ENCODE assay signal across 17 mouse cellular contexts in genomic region chr7:45166950-45167401, GRCm38 (mm10). TPM values are rescaled to one million over a fixed set of nuclear protein-coding genes. Genes with fewer than 3 reads are reported as not detected.
DNase-seq lines count a peak whose midpoint lies in the region; ATAC-seq lines count a peak whose summit lies in the region.
"Had no signal": no experiment of that assay in that cellular context is flagged by ENCODE, and none has a peak within 500 bp of the region (broad histone marks: within the 10 kb centered on the region; RNA-seq: fewer than 3 reads in every experiment).

No protein-coding gene starts in this region.

- 19% methylated on average over 10 of the region's 10 CpGs for WGBS in forebrain, embryonic 14.5 days
- 17% methylated on average over 10 of the region's 10 CpGs for WGBS in liver, embryonic 12.5 days (ENCODE audit: insufficient replicate concordance)
- WGBS in heart, embryonic 11.5 days (ENCODE audit: insufficient replicate concordance) = 21% methylated on average over 10 of the region's 10 CpGs

- H3K27ac ChIP-seq in forebrain, embryonic 14.5 days (ENCODE audit: low read depth, low read length) = peak overlapping the region; percentile 23; the same call in 1 of the 2 replicates
- no peak overlapping the region for H3K27ac ChIP-seq in liver, embryonic 12.5 days
- no peak overlapping the region for H3K27ac ChIP-seq in heart, embryonic 11.5 days (ENCODE audit: low read depth, low read length)
- H3K27ac ChIP-seq: heart, embryonic 10.5 days; liver, embryonic 13.5 days; midbrain, embryonic 10.5 days had no signal

- peak overlapping the region; percentile 20; the same call in 1 of the 2 replicates for H3K4me2 ChIP-seq in forebrain, embryonic 14.5 days (ENCODE audit: low read length)
- H3K4me2 ChIP-seq in liver, embryonic 12.5 days = no peak overlapping the region
- no peak overlapping the region for H3K4me2 ChIP-seq in heart, embryonic 11.5 days
- H3K4me2 ChIP-seq: liver, embryonic 13.5 days had no signal

- peaks cover 68% of the 10 kb centered on the region for H3K27me3 ChIP-seq in forebrain, embryonic 14.5 days (replicated peaks; ENCODE audit: control insufficient read depth, insufficient read depth, low read length)
- H3K27me3 ChIP-seq in liver, embryonic 12.5 days (replicated peaks) = peaks cover 98% of the 10 kb centered on the region
- peaks cover 78% of the 10 kb centered on the region for H3K27me3 ChIP-seq in heart, embryonic 11.5 days (ENCODE audit: control insufficient read depth, insufficient read depth, low read length)

- no peaks in the 10 kb centered on the region for H3K9me3 ChIP-seq in forebrain, embryonic 14.5 days (replicated peaks; ENCODE audit: control insufficient read depth, low read length)
- H3K9me3 ChIP-seq in liver, embryonic 12.5 days (replicated peaks) = peaks cover 26% of the 10 kb centered on the region
- H3K9me3 ChIP-seq in heart, embryonic 11.5 days (replicated peaks; ENCODE audit: control insufficient read depth, low read length) = peaks cover 25% of the 10 kb centered on the region

- peak; percentile 59 for DNase-seq in cerebellum, adult 11 months
- DNase-seq in cerebellum, postnatal 4 days (ENCODE audit: low spot score in 2 of 2) = no peak
- peak; percentile 61 for DNase-seq in right cerebral cortex, postnatal 14 days
- no peak for DNase-seq in right cerebral cortex, postnatal 36 days (ENCODE audit: low spot score in 2 of 2)
- DNase-seq in forebrain, embryonic 14.5 days (ENCODE audit: low spot score) = peak; percentile 45
- DNase-seq: gastrocnemius, postnatal 10 days; kidney, adult 18-20 months; kidney, postnatal 36 days; liver, embryonic 13.5 days had no signal

- ATAC-seq in forebrain, embryonic 14.5 days = peak; percentile 22; the same call in 1 of the 2 replicates
- no peak for ATAC-seq in inflammation-experienced regulatory T-cells, adult 6 months
- ATAC-seq in liver, embryonic 12.5 days = no peak
- no peak for ATAC-seq in heart, embryonic 11.5 days (replicated peaks; ENCODE audit: insufficient number of reproducible peaks, low FRiP score, low TSS enrichment)
- ATAC-seq: lung, postnatal 0 days; Patski had no signal

- H3K4me1 ChIP-seq in forebrain, embryonic 14.5 days (ENCODE audit: control insufficient read depth, insufficient read depth, low read length) = peaks cover 10% of the 10 kb centered on the region
- H3K4me1 ChIP-seq in liver, embryonic 12.5 days = peaks cover 18% of the 10 kb centered on the region
- H3K4me1 ChIP-seq in heart, embryonic 11.5 days (ENCODE audit: control insufficient read depth, insufficient read depth, low read length) = 0 out of 2 replicates have a peak, but pooled peaks cover 6% of the 10 kb centered on the region

- H3K9ac ChIP-seq in forebrain, embryonic 14.5 days (ENCODE audit: low read length) = no peak overlapping the region
- no peak overlapping the region for H3K9ac ChIP-seq in liver, embryonic 12.5 days
- H3K9ac ChIP-seq in heart, embryonic 11.5 days (ENCODE audit: low read depth, low read length) = no peak overlapping the region
- H3K9ac ChIP-seq: liver, embryonic 13.5 days had no signal

- no peaks in the 10 kb centered on the region for H3K36me3 ChIP-seq in forebrain, embryonic 14.5 days (ENCODE audit: control insufficient read depth, insufficient read depth, low read length)
- H3K36me3 ChIP-seq in liver, embryonic 12.5 days = 0 out of 2 replicates have a peak, but pooled peaks cover 3% of the 10 kb centered on the region
- H3K36me3 ChIP-seq in heart, embryonic 11.5 days (ENCODE audit: control insufficient read depth, insufficient read depth, low read length) = no peaks in the 10 kb centered on the region
- H3K36me3 ChIP-seq: liver, embryonic 13.5 days; midbrain, embryonic 10.5 days had no signal

- no peak overlapping the region for H3K4me3 ChIP-seq in forebrain, embryonic 14.5 days (ENCODE audit: low read depth, low read length)
- no peak overlapping the region for H3K4me3 ChIP-seq in liver, embryonic 12.5 days
- H3K4me3 ChIP-seq in heart, embryonic 11.5 days (ENCODE audit: low read depth, low read length) = no peak overlapping the region
- H3K4me3 ChIP-seq: heart, embryonic 10.5 days; liver, embryonic 13.5 days had no signal

RNA-seq across cellular contexts. Expression of gene Slc17a7, which starts 3.2 kb away (rescaled TPM):
- polyA plus RNA-seq in forebrain, embryonic 14.5 days (2014; fragmentation: Nextera tagmentation; extraction: Ambion mirVana) = 14.6 and 15.9 TPM in 2 replicates
- under 1 TPM in 1 of 3 experiments, not detected in 2; 0.16 TPM for polyA plus RNA-seq in inflammation-experienced regulatory T-cells, adult 6 months (2017; shearing (Covaris generic))
- polyA plus RNA-seq in liver, embryonic 12.5 days (2016; fragmentation: Nextera tagmentation; extraction: Ambion mirVana) = not detected in 2 replicates
- 3.0 and 3.7 TPM in 2 replicates for polyA plus RNA-seq in heart, embryonic 11.5 days (2014; fragmentation: Nextera tagmentation; extraction: Ambion mirVana)
- polyA plus RNA-seq: liver, embryonic 13.5 days; thymus, postnatal 0 days had no signal

RNA-seq across cellular contexts. Expression of gene Gfy, which starts 12.4 kb away (rescaled TPM):
- not detected in 2 replicates for polyA plus RNA-seq in forebrain, embryonic 14.5 days (2014; fragmentation: Nextera tagmentation; extraction: Ambion mirVana)
- not detected for polyA plus RNA-seq in inflammation-experienced regulatory T-cells, adult 6 months (2017; shearing (Covaris generic))
- polyA plus RNA-seq in liver, embryonic 12.5 days (2016; fragmentation: Nextera tagmentation; extraction: Ambion mirVana) = not detected in 2 replicates
- polyA plus RNA-seq in heart, embryonic 11.5 days (2014; fragmentation: Nextera tagmentation; extraction: Ambion mirVana) = not detected in 2 replicates
- polyA plus RNA-seq: heart, embryonic 10.5 days; liver, embryonic 13.5 days; lung, postnatal 0 days; midbrain, embryonic 10.5 days; Patski; thymus, postnatal 0 days had no signal

RNA-seq across cellular contexts. Expression of gene Aldh16a1, which starts 12.6 kb away (rescaled TPM):
- 24.4 and 26.8 TPM in 2 replicates for polyA plus RNA-seq in forebrain, embryonic 14.5 days (2014; fragmentation: Nextera tagmentation; extraction: Ambion mirVana)
- 10 to 100 TPM; 15.2 to 32.1 (median 26.6) TPM for polyA plus RNA-seq in inflammation-experienced regulatory T-cells, adult 6 months (2017; shearing (Covaris generic))
- polyA plus RNA-seq in liver, embryonic 12.5 days (2016; fragmentation: Nextera tagmentation; extraction: Ambion mirVana) = 35.9 and 41.2 TPM in 2 replicates
- polyA plus RNA-seq in heart, embryonic 11.5 days (2014; fragmentation: Nextera tagmentation; extraction: Ambion mirVana) = 28.7 and 28.9 TPM in 2 replicates

RNA-seq across cellular contexts. Expression of gene Pih1d1, which starts 12.9 kb away (rescaled TPM):
- polyA plus RNA-seq in forebrain, embryonic 14.5 days (2014; fragmentation: Nextera tagmentation; extraction: Ambion mirVana) = 101 and 108 TPM in 2 replicates
- polyA plus RNA-seq in inflammation-experienced regulatory T-cells, adult 6 months (2017; shearing (Covaris generic)) = 10 to 100 TPM; 42.9 to 50.6 (median 50.5) TPM
- polyA plus RNA-seq in liver, embryonic 12.5 days (2016; fragmentation: Nextera tagmentation; extraction: Ambion mirVana) = 60.5 and 61.7 TPM in 2 replicates
- polyA plus RNA-seq in heart, embryonic 11.5 days (2014; fragmentation: Nextera tagmentation; extraction: Ambion mirVana) = 99.1 and 99.6 TPM in 2 replicates

RNA-seq across cellular contexts. Expression of gene Pth2, which starts 13.8 kb away (rescaled TPM):
- polyA plus RNA-seq in forebrain, embryonic 14.5 days (2014; fragmentation: Nextera tagmentation; extraction: Ambion mirVana) = not detected in 2 replicates
- polyA plus RNA-seq in inflammation-experienced regulatory T-cells, adult 6 months (2017; shearing (Covaris generic)) = not detected
- polyA plus RNA-seq in liver, embryonic 12.5 days (2016; fragmentation: Nextera tagmentation; extraction: Ambion mirVana) = not detected in 2 replicates
- 0.68 TPM in 1 of 2 replicates, not detected in the other for polyA plus RNA-seq in heart, embryonic 11.5 days (2014; fragmentation: Nextera tagmentation; extraction: Ambion mirVana)
- polyA plus RNA-seq: liver, embryonic 13.5 days; lung, postnatal 0 days; midbrain, embryonic 10.5 days; Patski; thymus, postnatal 0 days had no signal

Comparison
In these comparisons a context has a peak if more than half of its experiments do, and no peak if none do; other contexts are left out.
1. DNase-seq: peak in cerebellum, adult 11 months (single experiment), right cerebral cortex, postnatal 14 days (single experiment) and forebrain, embryonic 14.5 days (single experiment); none in cerebellum, postnatal 4 days (0 of 2) and right cerebral cortex, postnatal 36 days (0 of 2).